Mouse (Mus musculus): ENCODE measurements around the gene Rdm1. TPM values are rescaled to one million over a fixed set of nuclear protein-coding genes. Genes with fewer than 3 reads are reported as not detected.

Gene Rdm1
- total RNA-seq, 2 experiments from 2014 or later = 15.4 to 18.4 TPM

GRCm38 (mm10) chr11:101657528-101657885, 30.5 kb downstream of the Rdm1 start:
- no peak for DNase-seq (ENCODE audit: low spot score in 2 of 2)

DNA sequence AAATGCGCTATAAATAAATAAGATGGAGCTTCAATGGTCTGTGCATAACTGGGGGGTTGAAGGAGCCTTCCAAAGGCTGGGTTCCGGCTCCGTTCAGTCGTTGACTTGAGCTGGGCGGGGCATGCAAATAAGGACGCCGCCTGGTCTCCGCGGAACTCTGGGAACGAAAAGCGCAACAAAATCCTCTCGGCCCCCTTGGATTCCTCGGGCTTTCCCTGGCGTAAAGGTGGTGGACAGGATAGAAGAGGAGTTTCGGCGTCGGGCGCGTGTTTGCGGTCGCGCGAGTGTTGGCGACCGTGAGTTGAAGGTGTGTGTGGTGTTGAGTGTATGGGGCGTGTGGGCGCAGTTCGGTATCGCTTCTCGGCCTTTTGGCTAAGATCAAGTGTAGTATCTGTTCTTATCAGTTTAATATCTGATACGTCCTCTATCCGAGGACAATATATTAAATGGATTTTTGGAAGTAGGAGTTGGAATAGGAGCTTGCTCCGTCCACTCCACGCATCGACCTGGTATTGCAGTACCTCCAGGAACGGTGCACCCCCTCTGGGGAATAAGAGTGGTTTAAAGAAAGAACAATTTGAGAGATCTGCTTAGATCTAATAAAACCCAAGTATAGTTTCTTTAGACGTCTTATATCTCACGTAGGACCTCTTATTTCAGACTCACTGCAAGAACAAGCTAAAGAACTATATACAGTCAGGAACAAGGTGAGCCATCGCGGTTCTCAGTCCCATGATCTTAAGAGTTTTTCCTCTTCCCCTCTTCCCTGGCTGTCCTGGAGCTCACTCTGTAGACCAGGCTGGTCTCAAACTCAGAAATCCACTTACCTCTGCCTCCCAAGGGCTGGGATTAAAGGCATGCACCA, 31.1 kb downstream of the Rdm1 start:
- DNase-seq (ENCODE audit: low spot score in 2 of 2) = peak; percentile 55 to 83

- DNase-seq (ENCODE audit: low spot score in 2 of 2) = peak in 1 of 2 experiments; percentile 62
Observed at GRCm38 (mm10) chr11:101658751-101659558, 32.0 kb downstream of the Rdm1 start.

GRCm38 (mm10) chr11:101661191-101661590, 34.2 kb downstream of the Rdm1 start:
- DNase-seq (ENCODE audit: low spot score in 2 of 2) = no peak

DNA sequence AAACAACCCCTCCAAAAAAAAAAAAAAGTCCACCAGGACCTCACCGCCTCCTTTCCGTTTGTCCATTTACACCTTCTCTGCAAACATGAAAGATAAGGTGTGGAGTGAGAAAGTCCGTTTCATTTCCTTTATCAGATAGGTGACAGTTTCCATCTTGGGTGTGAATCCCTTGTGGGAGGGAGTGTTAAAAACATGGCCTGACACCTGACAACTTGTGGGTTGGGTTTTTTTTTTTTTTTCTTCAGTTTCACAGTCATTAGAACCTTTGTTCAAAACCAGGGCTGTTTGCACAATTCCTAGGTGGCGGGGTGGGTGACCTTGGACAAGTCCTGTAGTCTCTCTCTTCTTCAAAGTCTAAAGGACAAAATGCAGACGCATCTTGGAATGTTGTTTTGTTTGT, 34.8 kb downstream of the Rdm1 start:
- DNase-seq (ENCODE audit: low spot score in 2 of 2) = no peak

DNA sequence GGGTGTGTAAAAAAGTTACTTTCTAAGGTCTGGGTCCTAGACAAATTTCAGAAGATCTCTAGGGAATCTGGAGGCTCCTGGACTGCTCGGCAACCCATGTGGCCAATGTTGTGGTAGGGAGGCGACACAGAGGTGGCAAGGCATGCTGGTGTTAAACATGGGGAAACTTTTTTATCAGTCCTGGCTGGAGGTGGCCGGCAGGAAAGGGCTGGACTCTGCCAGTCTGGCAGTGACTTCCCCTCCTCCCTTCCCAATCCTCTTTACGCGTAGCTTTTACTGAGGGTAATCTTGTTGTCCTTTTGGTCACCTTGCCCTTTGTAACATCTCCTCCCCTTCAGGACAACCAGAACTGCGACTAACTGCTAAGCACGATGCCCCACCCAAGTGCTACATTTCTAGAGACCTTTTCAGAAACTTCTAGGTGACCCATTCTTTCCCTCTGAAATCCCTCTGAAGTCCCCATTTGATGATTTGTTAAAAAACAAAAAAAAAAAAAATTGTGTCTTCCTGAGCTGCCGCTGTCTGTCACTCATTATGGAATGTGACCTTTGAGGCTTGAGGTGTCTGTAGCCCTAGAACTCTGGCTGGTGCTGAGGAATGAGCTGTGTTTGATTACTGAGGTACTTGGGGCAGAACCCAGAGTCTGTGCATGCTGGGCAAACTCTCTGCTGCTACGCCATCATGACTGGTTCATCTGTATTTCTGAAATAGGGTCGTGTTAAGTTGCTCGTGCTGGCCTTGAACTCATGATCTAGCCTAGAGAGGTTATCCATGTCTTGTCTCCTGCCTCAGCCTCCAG, 36.4 kb downstream of the Rdm1 start:
- DNase-seq (ENCODE audit: low spot score in 2 of 2) = no peak

- peak; percentile 88 to 93 for DNase-seq (ENCODE audit: low spot score in 2 of 2)
Observed at GRCm38 (mm10) chr11:101664825-101665635, 38.0 kb downstream of the Rdm1 start, which contains the start of gene Arl4d. Gene Arl4d (plus strand): TSS chr11:101665541.

GRCm38 (mm10) chr11:101665636-101665992, 38.6 kb downstream of the Rdm1 start:
- no peak for DNase-seq (ENCODE audit: low spot score in 2 of 2)

DNA sequence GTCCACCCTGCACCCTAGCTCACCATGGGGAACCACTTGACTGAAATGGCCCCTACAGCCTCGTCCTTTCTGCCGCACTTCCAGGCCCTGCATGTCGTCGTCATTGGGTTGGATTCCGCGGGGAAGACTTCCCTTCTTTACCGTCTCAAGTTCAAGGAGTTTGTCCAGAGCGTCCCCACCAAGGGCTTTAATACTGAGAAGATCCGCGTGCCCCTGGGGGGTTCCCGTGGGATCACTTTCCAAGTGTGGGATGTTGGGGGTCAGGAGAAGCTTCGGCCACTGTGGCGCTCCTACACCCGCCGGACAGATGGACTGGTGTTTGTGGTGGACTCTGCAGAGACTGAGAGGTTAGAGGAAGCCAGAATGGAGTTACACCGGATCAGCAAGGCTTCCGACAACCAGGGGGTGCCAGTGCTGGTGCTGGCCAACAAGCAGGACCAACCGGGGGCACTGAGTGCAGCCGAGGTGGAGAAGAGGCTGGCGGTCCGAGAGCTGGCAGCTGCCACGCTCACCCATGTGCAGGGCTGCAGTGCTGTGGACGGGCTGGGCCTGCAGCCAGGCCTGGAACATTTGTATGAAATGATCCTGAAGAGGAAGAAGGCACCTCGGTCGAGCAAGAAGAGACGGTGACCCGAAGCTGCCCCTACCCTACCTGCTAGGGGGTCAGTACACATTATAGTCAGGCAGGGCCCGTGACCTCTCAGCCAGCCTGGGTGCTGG, 39.8 kb downstream of the Rdm1 start:
- no peak for DNase-seq (ENCODE audit: low spot score in 2 of 2)

GRCm38 (mm10) chr11:101667871-101668532, 41.0 kb downstream of the Rdm1 start:
- peak in 1 of 2 experiments; percentile 53 for DNase-seq (ENCODE audit: low spot score in 2 of 2)

- DNase-seq (ENCODE audit: low spot score in 2 of 2) = no peak
Observed at GRCm38 (mm10) chr11:101668546-101669261, 41.7 kb downstream of the Rdm1 start.

DNA sequence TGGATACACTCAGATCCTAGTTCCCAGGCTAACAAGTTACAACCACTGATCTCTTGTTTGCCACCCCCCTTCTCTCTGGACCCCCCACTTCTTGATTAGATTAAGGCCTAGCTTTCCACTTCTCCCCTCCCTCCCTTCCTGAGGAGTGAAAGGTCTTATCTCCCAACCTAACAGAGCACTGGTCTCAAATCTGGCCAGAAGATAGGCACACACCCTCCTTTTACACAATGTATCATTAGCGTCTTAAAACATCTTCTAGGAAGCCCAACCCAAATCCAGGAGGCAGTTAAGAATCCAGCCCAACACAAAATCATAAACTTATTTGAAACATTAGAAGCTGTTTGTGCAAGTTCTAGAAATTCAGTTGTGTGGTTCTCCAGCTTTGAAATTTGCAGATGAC, 43.3 kb downstream of the Rdm1 start:
- no peak for DNase-seq (ENCODE audit: low spot score in 2 of 2)

GRCm38 (mm10) chr11:101671255-101671654, 44.3 kb downstream of the Rdm1 start:
- no peak for DNase-seq (ENCODE audit: low spot score in 2 of 2)

DNA sequence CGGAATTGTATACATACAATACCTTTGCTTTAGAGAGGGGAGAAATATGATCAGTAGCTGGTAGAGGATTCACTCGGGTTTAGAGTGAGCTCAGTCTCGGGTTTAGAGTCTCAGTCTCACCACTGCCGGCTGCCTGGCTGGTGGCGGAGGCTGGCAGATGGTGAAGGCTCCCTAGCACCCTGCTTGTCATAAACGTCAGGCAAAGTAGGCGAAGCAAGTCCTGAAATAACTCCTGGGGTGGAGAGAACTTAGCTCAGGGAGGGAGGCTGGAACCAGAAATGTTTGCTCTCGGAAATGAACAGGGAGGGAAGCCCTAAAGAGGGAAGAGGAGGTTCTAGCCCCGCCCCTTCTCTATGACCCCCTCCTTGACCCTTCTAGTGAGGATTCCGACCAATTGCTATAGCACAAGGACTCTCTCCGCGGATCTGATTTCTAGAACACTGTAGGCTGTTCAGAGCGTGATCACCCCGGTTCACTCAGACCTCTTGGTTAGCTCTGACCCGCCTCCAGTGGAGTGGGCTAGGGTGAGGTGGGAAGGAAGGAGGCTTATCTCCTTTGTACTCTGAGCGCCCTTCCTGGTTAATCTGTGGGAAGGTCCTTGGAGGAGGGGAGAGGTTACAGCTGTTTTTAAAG, 46.1 kb downstream of the Rdm1 start:
- no peak for DNase-seq (ENCODE audit: low spot score in 2 of 2)

DNA sequence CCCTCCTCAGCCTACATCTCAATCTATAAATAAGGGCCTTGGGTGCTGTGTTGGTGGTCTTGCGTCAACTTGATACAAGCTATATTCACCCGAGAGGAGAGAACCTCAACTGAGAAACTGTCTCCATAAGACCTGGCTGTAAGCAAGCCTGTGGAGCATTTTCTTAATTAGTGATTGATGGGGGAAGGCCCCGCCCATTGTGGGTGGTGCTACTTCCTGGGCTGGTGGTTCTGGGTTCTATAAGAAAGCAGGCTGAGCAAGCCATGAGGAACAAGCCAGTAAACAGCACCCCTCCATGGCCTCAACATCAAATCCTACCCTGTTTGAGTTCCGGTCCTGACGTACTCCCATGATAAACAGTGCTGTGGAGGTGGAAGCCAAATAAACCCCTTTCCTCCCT, 47.1 kb downstream of the Rdm1 start:
- no peak for DNase-seq (ENCODE audit: low spot score in 2 of 2)

GRCm38 (mm10) chr11:101675349-101675748, 48.4 kb downstream of the Rdm1 start:
- no peak for DNase-seq (ENCODE audit: low spot score in 2 of 2)

GRCm38 (mm10) chr11:101677655-101678054, 50.7 kb downstream of the Rdm1 start:
- DNase-seq (ENCODE audit: low spot score in 2 of 2) = no peak

DNA sequence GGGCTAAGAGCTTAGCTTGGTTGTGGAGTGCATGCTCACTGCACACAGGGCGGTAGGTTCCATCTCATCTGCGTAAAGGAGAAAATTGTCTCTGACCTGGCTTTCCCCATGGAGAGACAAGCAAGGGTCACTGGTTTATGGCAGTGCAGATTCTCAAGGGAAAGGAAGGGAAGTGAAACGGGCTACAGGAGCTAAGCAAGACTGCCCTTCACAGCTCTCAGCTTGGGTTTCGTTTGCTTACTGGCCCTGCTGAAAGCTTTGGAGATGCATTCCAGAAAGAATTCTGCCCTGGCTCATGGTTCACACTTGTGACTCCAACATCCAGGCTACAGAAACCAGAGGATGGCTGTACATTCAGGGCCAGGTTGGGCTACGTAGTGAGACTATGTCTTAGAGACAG, 51.8 kb downstream of the Rdm1 start:
- no peak for DNase-seq (ENCODE audit: low spot score in 2 of 2)
